Comparison of ENCODE assay signal across 19 mouse cellular contexts in the genomic region with DNA sequence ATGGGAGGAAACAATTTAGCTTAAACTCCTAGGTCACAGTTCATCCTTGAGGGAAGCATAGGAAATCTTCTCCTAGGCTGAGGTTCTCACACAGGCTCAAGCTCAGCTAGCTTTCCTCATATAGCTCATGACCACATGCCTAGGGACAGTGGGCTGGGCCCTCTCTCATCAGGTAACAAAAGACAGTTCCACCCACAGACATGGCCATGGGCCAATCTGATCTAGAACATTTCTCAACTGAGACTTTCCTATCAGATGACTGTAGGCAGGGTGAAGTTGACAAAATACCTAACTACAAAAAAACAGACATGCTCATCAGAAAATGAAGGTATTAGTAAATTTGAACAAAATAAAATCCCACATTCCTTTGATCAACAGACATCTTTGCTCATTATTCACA. TPM values are rescaled to one million over a fixed set of nuclear protein-coding genes. Genes with fewer than 3 reads are reported as not detected.
"Had no signal": no experiment of that assay in that cellular context is flagged by ENCODE, and none has a peak within 500 bp of the region (broad histone marks: within the 10 kb centered on the region; RNA-seq: fewer than 3 reads in every experiment).

No protein-coding gene starts in this region.

- H3K4me3 ChIP-seq: limb, embryonic 12.5 days; liver, embryonic 15.5 days; lung, embryonic 15.5 days; megakaryocyte, embryonic 14.5 days; midbrain, embryonic 15.5 days; neural tube, embryonic 13.5 days; stomach, embryonic 15.5 days had no signal

- H3K4me1 ChIP-seq: limb, embryonic 12.5 days; liver, embryonic 15.5 days; midbrain, embryonic 15.5 days; neural tube, embryonic 13.5 days; stomach, embryonic 15.5 days had no signal

- H3K9me3 ChIP-seq: limb, embryonic 12.5 days; liver, embryonic 15.5 days; lung, embryonic 15.5 days; megakaryocyte, embryonic 14.5 days; midbrain, embryonic 15.5 days; neural tube, embryonic 13.5 days; stomach, embryonic 15.5 days had no signal

- H3K36me3 ChIP-seq: limb, embryonic 12.5 days; liver, embryonic 15.5 days; lung, embryonic 15.5 days; midbrain, embryonic 15.5 days; neural tube, embryonic 13.5 days; stomach, embryonic 15.5 days had no signal

- H3K27ac ChIP-seq: kidney, postnatal 0 days; limb, embryonic 12.5 days; liver, embryonic 15.5 days; lung, embryonic 15.5 days; macrophage; midbrain, embryonic 15.5 days; neural tube, embryonic 13.5 days; stomach, embryonic 15.5 days had no signal

- H3K27me3 ChIP-seq: limb, embryonic 12.5 days; liver, embryonic 15.5 days; lung, embryonic 15.5 days; megakaryocyte, embryonic 14.5 days; midbrain, embryonic 15.5 days; neural tube, embryonic 13.5 days; stomach, embryonic 15.5 days had no signal

- H3K4me2 ChIP-seq: limb, embryonic 12.5 days; liver, embryonic 15.5 days; lung, embryonic 15.5 days; midbrain, embryonic 11.5 days; midbrain, embryonic 15.5 days; neural tube, embryonic 13.5 days; stomach, embryonic 15.5 days had no signal

- DNase-seq: kidney, adult 8-10 months; kidney, postnatal 36 days; layer of hippocampus, adult 9-11 months; layer of hippocampus, postnatal 36 days; right cerebral cortex, postnatal 4 days; spleen, adult 18-20 months; thymus, adult 2 months; thymus, postnatal 36 days had no signal

- ATAC-seq: midbrain, embryonic 15.5 days had no signal

- H3K9ac ChIP-seq: limb, embryonic 12.5 days; liver, embryonic 15.5 days; lung, embryonic 15.5 days; midbrain, embryonic 15.5 days; neural tube, embryonic 13.5 days; stomach, embryonic 15.5 days had no signal

RNA-seq across cellular contexts. Expression of gene Fabp7, which starts 37.6 kb away (rescaled TPM):
- polyA plus RNA-seq: testis, adult 2 months had no signal
